Mouse (Mus musculus) forebrain, embryonic 12.5 days (tissue): ENCODE results near the gene Zic3. TPM values are rescaled to one million over a fixed set of nuclear protein-coding genes. Genes with fewer than 3 reads are reported as not detected.

Experiments used
- ATAC-seq: fragments of 200-750 bp; cut with Nextera tagmentation; 2 replicates; pipeline ENCODE4 v1.8.0; 2017; ENCODE audit warnings: moderate TSS enrichment; ENCODE audit not compliant: low FRiP score
- H3K27ac ChIP-seq: fragments of 300-500 bp; sonication (generic); 2 replicates; pipeline ENCODE4 v1.5.1; 2016; ENCODE audit warnings: mild to moderate bottlenecking
- H3K27me3 ChIP-seq: fragments of 300-500 bp; sonication (generic); 2 replicates; pipeline ENCODE4 v1.6.1; 2016; ENCODE audit warnings: mild to moderate bottlenecking
- H3K36me3 ChIP-seq: fragments of 300-500 bp; sonication (generic); replicated peaks from 2 replicates; pipeline ENCODE4 v1.6.1; 2016; ENCODE audit warnings: mild to moderate bottlenecking
- H3K4me1 ChIP-seq: fragments of 300-500 bp; sonication (generic); 2 replicates; pipeline ENCODE4 v1.6.1; 2016
- H3K4me2 ChIP-seq: fragments of 300-500 bp; sonication (generic); 2 replicates; pipeline ENCODE4 v1.6.1; 2016; ENCODE audit warnings: mild to moderate bottlenecking, moderate library complexity
- H3K4me3 ChIP-seq: fragments of 300-500 bp; sonication (generic); replicated peaks from 2 replicates; pipeline ENCODE4 v1.5.1; 2016; ENCODE audit warnings: mild to moderate bottlenecking
- H3K9ac ChIP-seq: fragments of 300-500 bp; sonication (generic); 2 replicates; pipeline ENCODE4 v1.6.1; 2016; ENCODE audit warnings: mild to moderate bottlenecking
- H3K9me3 ChIP-seq: fragments of 300-500 bp; sonication (generic); 2 replicates; pipeline ENCODE4 v1.6.1; 2016
- WGBS: fragments of 180-500 bp; shearing (Covaris S2); methylation state at CpG from one replicate; pipeline ENCODE4 v1.1.7; 2016; 5-methylcytosine and 5-hydroxymethylcytosine counted together
- polyA plus RNA-seq: library from polyadenylated mRNA; unstranded; fragments of >200 nt; fragmentation: Nextera tagmentation; extraction: Ambion mirVana; gene quantifications from 2 replicates; pipeline ENCODE4 v1.2.1, GENCODE M21; 2016

Zic3 gene
- polyA plus RNA-seq, 1 experiment from 2014 or later: 27.5 TPM

DNA sequence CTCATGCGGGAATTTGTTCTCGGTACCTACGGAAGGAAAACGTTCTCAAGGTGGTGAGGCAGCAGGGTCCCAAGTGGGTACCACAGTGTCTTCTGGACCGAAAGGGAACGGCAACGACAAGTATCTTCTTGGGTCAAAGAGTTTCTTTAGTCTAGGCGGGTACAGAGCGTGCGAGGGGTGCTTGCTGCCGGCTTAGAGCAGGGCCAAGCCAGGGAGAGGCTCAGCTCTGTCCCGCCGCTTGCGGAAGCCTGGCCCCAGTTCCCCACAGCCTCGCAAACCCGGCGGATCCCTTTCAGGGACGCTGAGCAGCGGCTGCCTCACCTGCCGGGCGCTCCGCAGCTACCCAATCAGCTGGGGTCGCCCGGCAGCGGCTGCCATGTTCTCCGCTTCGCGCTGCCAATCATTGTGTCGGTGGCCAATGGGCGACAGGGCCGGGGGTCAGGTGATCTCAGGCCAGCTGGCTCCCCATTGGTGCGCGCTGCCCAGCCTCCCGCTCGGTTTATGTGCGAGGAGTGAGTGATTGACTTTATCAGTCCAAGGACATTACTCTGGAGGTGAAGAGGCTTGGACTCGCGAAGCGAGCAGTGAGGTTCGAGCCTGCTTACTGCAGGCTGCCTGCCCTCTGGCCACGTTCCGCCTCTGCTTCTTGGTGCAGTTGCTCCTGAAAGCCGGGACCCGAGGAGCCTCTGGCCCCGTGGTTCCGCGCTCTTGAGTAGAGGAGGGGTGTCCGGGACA, 7.8 kb downstream of the Zic3 start:
- peak overlapping the region; percentile 52 for H3K4me3 ChIP-seq
- peaks cover 16% of the 10 kb centered on the region for H3K27me3 ChIP-seq

DNA sequence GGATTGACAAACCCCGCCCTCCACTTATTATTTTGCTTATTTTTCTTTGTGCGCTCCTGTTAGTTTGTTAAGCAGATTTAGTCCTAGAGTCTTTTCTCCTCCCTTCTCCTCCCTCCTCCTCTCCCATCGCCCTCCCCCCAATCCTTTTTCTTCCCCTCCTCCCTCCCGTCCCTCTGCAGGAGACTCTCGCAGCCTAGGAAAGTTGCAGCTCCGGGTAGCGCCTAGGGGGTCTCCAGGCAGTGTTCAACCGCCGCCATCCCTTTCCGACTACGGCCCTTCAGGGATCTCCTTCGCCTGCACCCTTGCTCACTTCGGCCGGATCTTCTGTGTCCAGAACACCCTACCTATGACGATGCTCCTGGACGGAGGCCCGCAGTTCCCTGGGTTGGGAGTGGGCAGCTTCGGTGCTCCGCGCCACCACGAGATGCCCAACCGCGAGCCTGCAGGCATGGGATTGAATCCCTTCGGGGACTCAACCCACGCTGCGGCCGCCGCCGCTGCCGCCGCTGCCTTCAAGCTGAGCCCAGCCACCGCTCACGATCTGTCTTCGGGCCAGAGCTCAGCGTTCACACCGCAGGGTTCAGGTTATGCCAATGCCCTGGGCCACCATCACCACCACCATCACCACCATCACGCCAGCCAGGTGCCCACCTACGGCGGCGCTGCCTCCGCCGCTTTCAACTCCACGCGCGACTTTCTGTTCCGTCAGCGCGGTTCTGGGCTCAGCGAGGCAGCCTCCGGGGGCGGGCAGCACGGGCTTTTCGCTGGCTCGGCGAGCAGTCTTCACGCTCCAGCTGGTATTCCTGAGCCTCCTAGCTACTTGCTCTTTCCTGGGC, 8.6 kb downstream of the Zic3 start:
- peak; percentile 52 for ATAC-seq
- WGBS: 13% methylated on average over 55 of the region's 56 CpGs
- Histone ChIP-seq H3K4me1 (no peaks in the 10 kb centered on the region), H3K4me2 (peak overlapping the region; percentile 60), H3K9ac (peak overlapping the region; percentile 72), H3K36me3 (no peaks in the 10 kb centered on the region), H3K9me3 (no peaks in the 10 kb centered on the region), H3K27me3 (peaks cover 14% of the 10 kb centered on the region; the same call in 1 of the 2 replicates), H3K4me3 (peak overlapping the region; percentile 52), H3K27ac (peak overlapping the region; percentile 86)

More for the DNA sequence above, 7.8 kb downstream of the Zic3 start:
- H3K4me2 ChIP-seq: peak overlapping the region; percentile 60
- peak overlapping the region; percentile 86 for H3K27ac ChIP-seq
- no peaks in the 10 kb centered on the region for H3K36me3 ChIP-seq
- peak; percentile 96 for ATAC-seq
- H3K4me1 ChIP-seq: no peaks in the 10 kb centered on the region
- H3K9ac ChIP-seq: peak overlapping the region; percentile 72
- WGBS: 17% methylated on average over 48 of the region's 48 CpGs
- H3K9me3 ChIP-seq: no peaks in the 10 kb centered on the region

DNA sequence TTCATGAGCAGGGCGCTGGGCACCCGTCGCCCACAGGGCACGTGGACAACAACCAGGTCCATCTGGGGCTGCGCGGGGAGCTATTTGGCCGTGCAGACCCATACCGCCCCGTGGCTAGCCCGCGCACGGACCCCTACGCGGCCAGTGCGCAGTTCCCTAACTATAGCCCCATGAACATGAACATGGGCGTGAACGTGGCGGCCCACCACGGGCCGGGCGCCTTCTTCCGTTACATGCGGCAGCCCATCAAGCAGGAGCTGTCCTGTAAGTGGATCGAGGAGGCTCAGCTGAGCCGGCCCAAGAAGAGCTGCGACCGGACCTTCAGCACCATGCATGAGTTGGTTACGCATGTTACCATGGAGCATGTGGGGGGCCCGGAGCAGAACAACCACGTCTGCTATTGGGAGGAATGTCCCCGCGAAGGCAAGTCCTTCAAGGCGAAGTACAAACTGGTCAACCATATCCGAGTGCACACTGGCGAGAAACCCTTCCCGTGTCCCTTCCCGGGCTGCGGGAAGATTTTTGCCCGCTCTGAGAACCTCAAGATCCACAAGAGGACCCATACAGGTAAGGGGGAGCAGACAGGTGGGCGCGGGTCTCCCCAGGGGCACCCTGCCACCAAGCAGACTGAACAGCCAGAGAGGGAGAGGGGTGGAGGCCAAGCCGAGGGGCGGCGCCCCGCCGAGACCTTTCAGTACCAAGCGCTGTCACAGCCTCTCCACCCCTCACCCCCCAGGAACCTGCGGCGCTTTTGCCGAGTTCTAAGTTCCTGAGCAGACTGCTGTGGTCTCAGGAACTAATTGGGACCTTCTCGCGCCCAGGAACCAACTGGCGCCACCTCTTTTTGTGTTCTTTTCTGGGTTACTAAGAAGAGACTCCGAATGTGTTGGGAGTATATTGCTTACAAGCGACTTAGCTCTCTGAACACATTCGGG, 9.4 kb downstream of the Zic3 start:
- no peak for ATAC-seq
- no peaks in the 10 kb centered on the region for H3K4me1 ChIP-seq
- H3K36me3 ChIP-seq: no peaks in the 10 kb centered on the region
- H3K9me3 ChIP-seq: no peaks in the 10 kb centered on the region
- H3K27me3 ChIP-seq: peaks cover 14% of the 10 kb centered on the region; the same call in 1 of the 2 replicates
- H3K27ac ChIP-seq: peak overlapping the region; percentile 86
- WGBS: 20% methylated on average over 55 of the region's 56 CpGs
- H3K9ac ChIP-seq: peak overlapping the region; percentile 72
- peak overlapping the region; percentile 60 for H3K4me2 ChIP-seq
- peak overlapping the region; percentile 52 for H3K4me3 ChIP-seq

DNA sequence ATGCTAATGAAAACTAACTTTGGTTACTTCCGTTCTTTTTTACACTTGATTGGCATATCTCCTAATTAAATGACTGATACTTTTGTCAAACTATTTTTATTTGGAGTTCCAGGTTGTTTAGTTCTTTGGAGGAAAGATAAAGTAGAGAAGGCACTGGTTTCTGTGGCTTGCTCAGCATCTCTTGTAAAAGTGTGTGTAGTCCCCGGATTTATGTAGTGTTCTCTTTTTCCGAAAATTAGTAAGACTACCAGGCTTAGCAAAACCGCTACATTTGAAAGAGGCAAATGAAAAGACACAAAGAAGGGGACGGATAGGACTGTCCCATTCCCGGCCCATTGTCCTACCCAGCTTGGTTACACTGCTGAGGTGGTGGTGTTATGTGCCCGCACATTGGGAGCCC, 10.1 kb downstream of the Zic3 start:
- WGBS: 17% methylated on average over 7 of the region's 7 CpGs
- no peaks in the 10 kb centered on the region for H3K9me3 ChIP-seq
- H3K4me1 ChIP-seq: no peaks in the 10 kb centered on the region
- no peaks in the 10 kb centered on the region for H3K36me3 ChIP-seq
- peak overlapping the region; percentile 72 for H3K9ac ChIP-seq
- ATAC-seq: no peak
- H3K27ac ChIP-seq: peak overlapping the region; percentile 86
- peaks cover 12% of the 10 kb centered on the region for H3K27me3 ChIP-seq
- H3K4me2 ChIP-seq: peak overlapping the region; percentile 60
- peak overlapping the region; percentile 52 for H3K4me3 ChIP-seq

DNA sequence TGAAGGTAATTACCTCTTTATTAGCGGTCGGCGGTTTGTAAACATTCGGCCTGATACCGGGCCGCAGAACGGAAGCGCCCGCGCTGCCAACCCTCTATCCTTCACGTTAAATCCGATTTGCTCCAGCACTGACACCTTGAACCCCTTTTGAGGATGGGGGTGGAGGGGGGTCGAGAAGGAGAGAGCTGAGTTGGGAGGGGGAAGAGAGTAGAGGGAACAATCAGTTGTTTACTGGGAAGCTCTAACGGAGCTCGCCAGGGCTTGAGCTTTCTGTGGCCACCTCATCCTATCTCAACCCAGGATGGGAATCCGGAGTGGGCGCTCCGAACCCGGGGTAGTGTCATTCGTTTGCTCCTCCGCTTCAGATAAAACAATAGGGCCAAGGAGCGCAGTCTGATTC, 11.0 kb downstream of the Zic3 start:
- peaks cover 10% of the 10 kb centered on the region for H3K27me3 ChIP-seq
- 16% methylated on average over 22 of the region's 22 CpGs for WGBS

DNA sequence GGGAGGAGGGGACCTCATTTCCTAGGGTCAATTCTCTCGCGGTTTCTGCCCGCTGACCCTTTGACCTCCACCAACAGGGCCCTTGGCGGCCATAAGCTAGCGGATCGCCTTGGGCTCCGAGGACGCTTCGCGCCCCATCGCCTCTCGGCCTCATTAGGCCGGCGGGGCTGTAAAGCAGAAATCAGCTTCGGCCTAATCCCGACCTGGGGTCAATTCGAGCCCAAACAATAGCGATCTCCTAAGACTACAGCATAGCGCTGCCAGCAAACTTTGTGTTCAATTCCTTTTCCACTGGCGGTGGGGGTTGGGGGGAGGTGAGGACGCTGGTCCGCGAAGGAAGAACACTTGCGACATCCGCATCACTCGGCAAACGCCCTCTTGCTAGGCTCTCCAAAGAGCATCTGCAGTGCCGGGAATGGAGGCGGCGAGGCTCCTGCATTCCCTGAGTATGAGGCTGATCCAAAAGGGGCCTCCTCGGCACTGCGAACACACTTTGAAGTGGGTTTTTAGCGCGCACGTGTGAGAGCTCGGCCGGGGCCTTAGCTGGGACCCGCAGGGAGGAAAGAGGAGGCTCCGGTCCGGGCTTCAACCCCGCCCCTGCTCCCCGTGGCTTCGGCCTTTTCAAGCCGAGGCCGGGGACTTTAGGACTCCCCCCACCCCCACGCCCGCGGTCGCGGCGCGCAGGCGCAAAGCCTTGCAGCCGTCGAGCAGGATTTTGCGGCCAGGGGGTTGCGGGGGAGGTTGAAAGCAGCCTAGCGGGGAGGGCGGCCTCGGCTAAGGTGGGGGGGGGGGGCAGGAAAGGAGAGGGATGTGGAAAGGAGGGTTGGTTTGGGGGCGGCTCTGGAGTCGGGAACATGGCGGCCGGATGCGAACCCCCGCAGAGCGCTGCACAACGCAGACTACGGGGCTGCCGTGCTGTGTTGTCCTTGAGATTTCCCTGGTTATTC, 15.8 kb downstream of the Zic3 start:
- Histone ChIP-seq H3K4me3 (peak overlapping the region; percentile 39), H3K9ac (peak overlapping the region; percentile 56), H3K36me3 (no peaks in the 10 kb centered on the region), H3K27me3 (peaks cover 10% of the 10 kb centered on the region), H3K4me1 (no peaks in the 10 kb centered on the region; the same call in 1 of the 2 replicates), H3K27ac (peak overlapping the region; percentile 82), H3K4me2 (peak overlapping the region; percentile 52), H3K9me3 (no peaks in the 10 kb centered on the region)
- 18% methylated on average over 70 of the region's 70 CpGs for WGBS
- peak; percentile 85 for ATAC-seq

More for the DNA sequence above, 11.0 kb downstream of the Zic3 start:
- Histone ChIP-seq H3K4me3 (peak overlapping the region; percentile 52), H3K9ac (peak overlapping the region; percentile 72), H3K36me3 (no peaks in the 10 kb centered on the region), H3K4me2 (peak overlapping the region; percentile 60), H3K27ac (peak overlapping the region; percentile 56; the same call in 1 of the 2 replicates), H3K9me3 (no peaks in the 10 kb centered on the region), H3K4me1 (no peaks in the 10 kb centered on the region)
- ATAC-seq: no peak

DNA sequence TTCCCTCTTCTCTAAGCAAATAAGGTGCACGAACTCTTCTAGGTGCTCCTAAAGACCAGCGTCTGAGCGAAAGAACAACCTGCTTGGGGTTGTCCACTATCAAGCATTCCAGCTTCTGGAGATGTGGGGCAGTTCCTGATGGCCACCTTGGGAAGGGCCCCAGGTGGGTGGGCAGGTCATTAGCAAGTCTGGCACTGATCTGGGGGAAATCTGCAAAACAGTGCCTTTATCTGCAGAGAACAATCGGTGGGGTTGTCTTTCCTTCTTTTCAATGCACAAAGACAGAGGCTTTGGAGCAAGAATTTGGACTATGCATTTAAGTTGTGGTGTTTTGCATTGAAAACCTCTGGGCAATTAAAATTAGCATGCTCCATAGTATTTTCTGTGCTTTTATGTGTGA, 17.2 kb downstream of the Zic3 start:
- peak overlapping the region; percentile 52 for H3K4me2 ChIP-seq
- no peaks in the 10 kb centered on the region for H3K36me3 ChIP-seq
- peaks cover 10% of the 10 kb centered on the region for H3K27me3 ChIP-seq
- 17% methylated on average over 4 of the region's 4 CpGs for WGBS
- H3K4me3 ChIP-seq: no peak overlapping the region
- H3K27ac ChIP-seq: no peak overlapping the region
- H3K9me3 ChIP-seq: no peaks in the 10 kb centered on the region
- H3K4me1 ChIP-seq: no peaks in the 10 kb centered on the region; the same call in 1 of the 2 replicates
- ATAC-seq: no peak
- no peak overlapping the region for H3K9ac ChIP-seq

DNA sequence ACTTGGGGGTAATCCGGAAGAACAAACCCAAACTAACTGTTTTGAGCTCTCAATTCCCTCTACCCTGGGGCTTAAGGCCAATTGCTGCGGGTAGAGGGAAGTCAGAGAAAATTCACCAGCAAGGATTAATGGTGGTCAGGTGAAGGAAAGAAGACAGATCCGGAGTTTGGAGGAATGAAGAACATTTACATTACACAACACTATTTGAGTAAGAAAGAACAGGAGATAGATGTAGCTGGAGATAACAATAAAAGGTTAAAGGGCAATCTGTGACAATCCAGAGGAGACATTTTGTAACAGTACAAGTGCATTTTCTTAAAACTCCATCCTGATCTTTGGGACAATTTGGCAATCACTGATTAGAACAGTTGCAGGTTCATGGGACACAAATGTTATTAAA, 19.4 kb downstream of the Zic3 start:
- WGBS: 53% methylated on average over 3 of the region's 3 CpGs
- Histone ChIP-seq H3K27me3 (peaks cover 10% of the 10 kb centered on the region), H3K27ac (no peak overlapping the region), H3K36me3 (no peaks in the 10 kb centered on the region), H3K4me1 (no peaks in the 10 kb centered on the region; the same call in 1 of the 2 replicates), H3K4me2 (no peak overlapping the region), H3K9me3 (no peaks in the 10 kb centered on the region), H3K4me3 (no peak overlapping the region), H3K9ac (no peak overlapping the region)
- ATAC-seq: no peak

DNA sequence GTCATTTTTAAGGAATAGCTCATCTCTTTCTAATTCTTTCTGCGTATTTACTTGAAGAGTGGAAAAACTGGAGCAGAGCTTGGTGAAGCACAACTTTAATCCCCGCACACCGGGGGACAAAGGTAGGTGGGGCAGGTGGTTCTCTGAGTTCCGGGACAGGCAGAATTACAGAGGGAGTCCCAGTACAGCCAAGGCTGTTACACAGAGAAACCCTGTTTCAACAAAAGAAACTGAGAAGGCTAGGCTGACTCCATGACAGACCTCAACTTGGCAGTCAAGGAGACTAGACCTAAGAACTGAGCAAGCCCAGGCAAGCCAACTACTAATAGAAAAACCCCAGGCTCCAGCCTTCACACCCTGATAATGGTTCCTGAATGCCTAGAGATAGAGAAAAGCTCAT, 20.0 kb downstream of the Zic3 start:
- Histone ChIP-seq H3K36me3 (no peaks in the 10 kb centered on the region), H3K27me3 (peaks cover 10% of the 10 kb centered on the region), H3K9me3 (no peaks in the 10 kb centered on the region), H3K9ac (no peak overlapping the region), H3K4me2 (no peak overlapping the region), H3K27ac (no peak overlapping the region), H3K4me3 (no peak overlapping the region), H3K4me1 (no peaks in the 10 kb centered on the region; the same call in 1 of the 2 replicates)
- ATAC-seq: no peak
- 77% methylated on average over 4 of the region's 4 CpGs for WGBS
